Mouse (Mus musculus): ENCODE data around the gene Ccdc114. TPM values are rescaled to one million over a fixed set of nuclear protein-coding genes. Genes with fewer than 3 reads are reported as not detected.
"Not testable (repeated sequence)": the region's sequence is repeated elsewhere in the genome, so short reads cannot be mapped to it uniquely, and the experiment has no call there.

Ccdc114 gene
- polyA plus RNA-seq, 1 experiment from 2014 or later, result 6.3 TPM

DNA sequence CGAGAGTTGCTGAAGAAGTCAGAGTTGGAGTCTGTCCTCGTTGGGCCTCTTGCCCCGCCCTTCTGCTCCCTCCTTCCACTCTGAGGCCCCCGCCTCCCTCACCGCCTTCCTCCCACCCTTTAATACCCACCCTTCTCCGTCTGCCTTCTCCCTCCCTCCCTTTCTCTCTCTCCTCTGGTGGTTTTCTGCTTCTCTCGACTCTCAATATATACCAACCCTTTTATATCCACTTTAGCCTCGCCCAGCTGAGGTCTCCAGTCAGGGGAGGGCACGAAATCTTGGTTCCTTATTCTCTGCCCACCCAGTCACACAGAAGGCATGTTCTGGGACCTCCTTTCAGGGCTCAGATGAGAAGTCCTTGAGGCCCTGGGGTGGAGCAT, 2.6 kb upstream of the Ccdc114 start, which contains the start of gene Emp3:
Gene Emp3, minus strand, starts transcription at position 163 of the 380 bp plus-strand sequence.
- peaks cover 73% of the 10 kb centered on the region for H3K4me1 ChIP-seq
- peak within 1 kb of the TSS; percentile 91 for H3K27ac ChIP-seq
- H3K27me3 ChIP-seq (ENCODE audit: low read depth, poor library complexity, severe bottlenecking), result no peaks in the 10 kb centered on the region
- WGBS, result 45% methylated on average over 9 of the region's 9 CpGs
- DNase-seq (ENCODE audit: low spot score), result no peak
- no peaks in the 10 kb centered on the region for H3K9me3 ChIP-seq (replicated peaks)
- H3K36me3 ChIP-seq, result no peaks in the 10 kb centered on the region; the same call in 1 of the 2 replicates
- H3K4me3 ChIP-seq, result peak within 1 kb of the TSS; percentile 56

DNA sequence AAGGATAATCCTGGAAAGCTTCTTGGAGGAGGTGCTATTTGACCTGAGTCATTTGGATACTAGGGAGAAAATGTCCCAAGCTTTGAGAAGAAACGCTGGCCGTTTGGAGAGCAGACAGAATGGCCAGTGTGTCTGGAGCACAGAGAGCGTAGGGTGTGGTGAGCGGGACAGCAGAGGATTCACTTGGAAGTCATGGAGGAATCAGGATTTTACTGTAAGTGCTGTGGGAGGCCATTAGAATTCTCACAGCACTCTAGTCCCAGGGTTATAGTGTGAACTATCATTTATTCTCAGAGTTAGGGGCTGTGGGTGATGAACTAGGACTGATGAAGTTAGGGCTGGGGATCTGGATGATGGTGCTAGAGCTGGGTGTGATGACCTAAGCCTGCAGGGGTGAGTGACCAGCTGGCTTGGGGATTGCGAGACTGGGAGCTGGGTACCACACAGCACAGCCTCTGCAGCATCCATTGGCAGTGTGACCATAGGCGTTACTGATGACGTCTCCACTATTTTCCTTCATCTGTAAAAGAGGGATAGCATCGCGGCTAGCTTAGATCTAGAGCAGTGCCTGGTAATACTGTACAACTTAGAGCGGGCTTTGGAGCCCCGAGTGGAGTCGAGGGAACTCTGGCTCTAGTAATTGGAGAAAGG, 1.8 kb upstream of the Ccdc114 start:
- Histone ChIP-seq H3K4me1 (peaks cover 64% of the 10 kb centered on the region), H3K27me3 (ENCODE audit: low read depth, poor library complexity, severe bottlenecking) (peaks cover 4% of the 10 kb centered on the region), H3K27ac (peak overlapping the region; percentile 91), H3K4me3 (peak overlapping the region; percentile 56; the same call in 1 of the 2 replicates), H3K9me3 (replicated peaks) (no peaks in the 10 kb centered on the region), H3K36me3 (no peaks in the 10 kb centered on the region; the same call in 1 of the 2 replicates)
- DNase-seq (ENCODE audit: low spot score), result no peak
- WGBS, result 87% methylated on average over 12 of the region's 12 CpGs

DNA sequence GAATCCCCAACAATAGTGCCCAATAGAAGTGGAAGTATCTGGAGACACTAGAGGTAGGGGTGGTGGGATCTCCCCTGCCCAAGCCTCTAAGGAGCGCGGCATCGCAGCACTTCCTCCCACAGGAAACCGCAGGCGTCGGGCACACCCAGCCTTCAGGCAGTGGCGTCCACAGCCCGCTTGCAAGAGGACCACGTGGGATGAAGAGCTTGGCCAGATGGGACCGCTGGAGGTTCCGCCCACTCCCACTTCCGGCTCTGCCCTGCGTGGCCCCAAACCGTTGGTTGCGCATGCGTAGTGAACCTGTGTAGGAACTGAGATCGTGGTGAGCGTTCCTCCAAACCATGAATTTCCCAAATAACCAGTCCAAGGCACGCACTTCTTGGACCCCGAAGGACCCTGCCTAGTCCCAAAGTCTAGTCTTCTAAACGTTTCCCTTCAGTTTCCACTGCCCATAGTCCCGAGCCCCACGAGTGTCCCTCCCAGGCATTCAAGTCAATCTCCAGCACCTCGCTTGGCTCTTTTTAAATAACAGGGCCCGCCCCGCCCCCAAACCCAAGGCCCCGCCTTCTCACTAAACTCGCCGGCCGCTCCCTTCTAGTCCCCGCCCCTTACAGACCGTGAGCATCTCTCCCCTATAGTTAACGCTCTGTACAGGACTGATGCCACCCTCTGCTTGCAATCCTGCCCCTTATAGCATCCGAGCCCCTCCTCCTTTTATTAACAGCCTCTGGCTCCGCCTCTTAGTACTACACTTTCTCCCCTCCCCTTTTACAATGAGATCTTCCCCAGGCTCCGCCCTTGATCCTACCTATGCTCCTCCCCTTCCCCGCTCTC, 727 bp upstream of the Ccdc114 start:
- H3K4me1 ChIP-seq, result peaks cover 53% of the 10 kb centered on the region

DNA sequence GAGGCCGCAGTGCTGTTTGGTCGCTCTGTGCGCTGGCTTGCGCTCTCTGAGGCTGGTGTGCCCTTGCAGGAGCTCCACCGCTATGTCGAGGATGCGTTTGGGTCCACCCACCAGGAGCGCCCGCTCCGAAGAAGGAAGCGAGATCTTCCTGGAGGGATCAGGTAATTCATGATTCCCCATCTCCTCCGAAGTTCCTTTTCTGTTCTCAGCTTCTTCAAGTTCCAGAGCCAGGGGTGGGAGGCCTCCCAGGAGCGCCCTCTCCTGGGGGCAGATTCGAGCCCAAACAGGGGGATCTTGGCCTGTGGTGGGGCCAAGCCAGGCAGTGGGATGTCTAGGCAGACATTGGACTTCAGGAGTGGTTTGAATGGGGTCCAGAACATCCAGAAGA, 551 bp downstream of the Ccdc114 start:
- Histone ChIP-seq H3K27ac (peak overlapping the region; percentile 91), H3K4me1 (peaks cover 52% of the 10 kb centered on the region), H3K36me3 (no peaks in the 10 kb centered on the region), H3K9me3 (replicated peaks) (no peaks in the 10 kb centered on the region), H3K27me3 (ENCODE audit: low read depth, poor library complexity, severe bottlenecking) (peaks cover 27% of the 10 kb centered on the region), H3K4me3 (peak overlapping the region; percentile 56)
- DNase-seq (ENCODE audit: low spot score), result peak; percentile 52
- WGBS, result 8% methylated on average over 14 of the region's 14 CpGs

More for the DNA sequence above, 727 bp upstream of the Ccdc114 start:
- DNase-seq (ENCODE audit: low spot score), result peak; percentile 95
- under 1% methylated on average over 37 of the region's 37 CpGs for WGBS
- H3K36me3 ChIP-seq, result no peaks in the 10 kb centered on the region
- H3K4me3 ChIP-seq, result peak overlapping the region; percentile 56
- peak overlapping the region; percentile 91 for H3K27ac ChIP-seq
- H3K27me3 ChIP-seq (ENCODE audit: low read depth, poor library complexity, severe bottlenecking), result peaks cover 14% of the 10 kb centered on the region
- H3K9me3 ChIP-seq (replicated peaks), result no peaks in the 10 kb centered on the region

DNA sequence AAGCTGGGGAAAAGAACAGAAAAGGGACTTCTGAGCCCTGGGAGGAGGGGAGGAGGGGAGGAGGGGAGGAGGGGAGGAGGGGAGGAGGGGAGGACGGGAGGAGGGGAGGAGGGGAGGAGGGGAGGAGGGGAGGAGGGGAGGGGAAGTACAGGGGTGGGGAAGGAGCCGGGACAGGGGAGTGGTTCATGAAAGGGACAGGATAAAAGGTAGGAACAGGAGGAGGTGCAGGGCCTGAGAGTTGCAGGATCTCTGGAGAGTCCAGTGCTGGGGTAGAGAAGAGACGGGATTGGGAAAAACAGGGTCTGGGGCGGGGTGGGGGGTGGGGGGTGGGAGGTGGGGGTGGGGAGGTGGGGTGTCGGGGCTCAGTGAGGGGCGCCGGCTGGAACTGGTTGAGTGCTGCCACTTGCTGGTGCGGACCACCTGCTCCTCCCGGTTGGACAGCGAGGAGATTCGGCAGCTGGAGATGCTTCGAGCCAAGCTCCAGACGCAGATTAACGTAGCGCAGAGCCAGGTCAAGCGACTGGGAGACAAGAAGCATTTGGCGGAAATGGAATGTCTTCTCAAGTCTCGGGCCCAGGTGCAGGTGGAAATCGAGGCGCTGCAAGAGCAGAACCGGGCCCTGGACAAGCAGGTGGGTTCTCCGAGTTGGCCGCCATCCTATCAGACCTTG, 4.9 kb downstream of the Ccdc114 start:
- no peak for DNase-seq (ENCODE audit: low spot score)
- H3K9me3 ChIP-seq (replicated peaks), result no peaks in the 10 kb centered on the region
- peaks cover 14% of the 10 kb centered on the region for H3K4me1 ChIP-seq
- H3K36me3 ChIP-seq, result peaks cover 7% of the 10 kb centered on the region; the same call in 1 of the 2 replicates
- WGBS, result 15% methylated on average over 20 of the region's 23 CpGs
- peaks cover 32% of the 10 kb centered on the region for H3K27me3 ChIP-seq (ENCODE audit: low read depth, poor library complexity, severe bottlenecking)
- H3K27ac ChIP-seq, result no peak overlapping the region
- 0 out of 2 replicates have a peak overlapping the region, but pooled peaks have one; percentile 16 for H3K4me3 ChIP-seq

DNA sequence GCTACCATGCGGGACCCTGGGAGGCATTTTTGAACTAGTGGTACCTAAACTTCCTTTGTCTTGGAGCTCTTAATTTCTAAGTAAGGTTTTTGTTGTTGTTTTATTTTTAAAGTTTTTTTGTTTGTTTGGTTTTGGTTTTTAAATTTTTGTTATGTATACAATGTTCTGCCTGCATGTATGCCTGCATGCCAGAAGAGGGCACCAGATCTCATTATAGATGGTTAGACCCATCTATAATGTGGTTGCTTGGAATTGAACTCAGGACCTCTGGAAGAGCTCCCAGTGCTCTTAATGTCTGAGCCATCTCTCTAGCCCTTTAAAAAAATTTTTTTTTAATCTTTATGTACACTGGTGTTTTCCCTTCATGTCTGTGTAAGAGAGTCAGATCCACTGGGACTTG, 5.8 kb downstream of the Ccdc114 start:
- Histone ChIP-seq H3K4me3 (no peak overlapping the region), H3K4me1 (peaks cover 4% of the 10 kb centered on the region; the same call in 1 of the 2 replicates), H3K9me3 (replicated peaks) (no peaks in the 10 kb centered on the region), H3K27me3 (ENCODE audit: low read depth, poor library complexity, severe bottlenecking) (peaks cover 32% of the 10 kb centered on the region), H3K27ac (no peak overlapping the region), H3K36me3 (peaks cover 7% of the 10 kb centered on the region; the same call in 1 of the 2 replicates)
- DNase-seq (ENCODE audit: low spot score), result no peak
- 88% methylated on average over 1 of the region's 1 CpGs for WGBS

DNA sequence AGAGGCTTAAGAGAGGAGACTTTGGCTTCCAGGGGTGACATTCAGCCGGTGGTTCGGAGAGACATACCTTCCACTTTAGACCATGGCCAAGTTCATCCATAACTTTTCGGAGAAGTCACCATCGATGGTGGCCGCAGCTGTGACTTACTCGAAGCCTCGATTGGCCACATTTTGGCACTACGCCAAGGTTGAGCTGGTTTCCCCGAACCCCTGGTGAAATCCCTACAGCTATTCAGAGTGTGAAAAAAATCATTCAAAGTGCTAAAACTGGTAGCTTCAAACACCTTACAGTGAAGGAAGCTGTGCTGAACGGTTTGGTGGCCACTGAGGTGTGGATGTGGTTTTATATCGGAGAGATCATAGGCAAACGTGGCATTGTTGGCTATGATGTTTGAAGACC, 9.9 kb downstream of the Ccdc114 start:
- not testable (repeated sequence) for H3K9me3 ChIP-seq (replicated peaks); H3K4me1 ChIP-seq; H3K36me3 ChIP-seq; H3K27ac ChIP-seq; H3K4me3 ChIP-seq; DNase-seq (ENCODE audit: low spot score)
- peaks cover 11% of the 10 kb centered on the region for H3K27me3 ChIP-seq (ENCODE audit: low read depth, poor library complexity, severe bottlenecking)
- 96% methylated on average over 12 of the region's 12 CpGs for WGBS

DNA sequence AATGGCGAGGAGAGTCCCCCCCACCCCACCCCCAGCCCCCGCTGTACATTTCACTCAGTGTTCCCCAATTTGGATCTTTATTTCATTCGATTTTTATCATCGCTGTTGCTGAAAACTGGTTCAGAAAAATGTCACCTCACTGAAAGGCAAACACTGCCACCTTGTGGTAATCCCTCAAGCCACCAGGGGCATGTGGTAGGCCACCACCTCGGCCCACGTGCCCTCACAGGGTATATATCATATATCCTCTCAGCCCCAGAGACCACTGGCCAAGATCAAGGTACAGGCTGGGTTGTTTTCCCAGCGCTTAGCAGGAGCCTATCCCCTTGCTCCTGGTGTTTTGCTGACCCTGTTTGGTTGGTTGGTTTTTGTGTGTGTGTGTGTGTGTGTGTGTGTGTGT, 11.2 kb downstream of the Ccdc114 start:
- H3K9me3 ChIP-seq (replicated peaks), result no peaks in the 10 kb centered on the region
- 44% methylated on average over 7 of the region's 7 CpGs for WGBS
- peaks cover 7% of the 10 kb centered on the region; the same call in 1 of the 2 replicates for H3K36me3 ChIP-seq
- no peaks in the 10 kb centered on the region for H3K27me3 ChIP-seq (ENCODE audit: low read depth, poor library complexity, severe bottlenecking)
- no peak overlapping the region for H3K27ac ChIP-seq
- no peak overlapping the region for H3K4me3 ChIP-seq
- peak; percentile 77 for DNase-seq (ENCODE audit: low spot score)
- no peaks in the 10 kb centered on the region for H3K4me1 ChIP-seq

DNA sequence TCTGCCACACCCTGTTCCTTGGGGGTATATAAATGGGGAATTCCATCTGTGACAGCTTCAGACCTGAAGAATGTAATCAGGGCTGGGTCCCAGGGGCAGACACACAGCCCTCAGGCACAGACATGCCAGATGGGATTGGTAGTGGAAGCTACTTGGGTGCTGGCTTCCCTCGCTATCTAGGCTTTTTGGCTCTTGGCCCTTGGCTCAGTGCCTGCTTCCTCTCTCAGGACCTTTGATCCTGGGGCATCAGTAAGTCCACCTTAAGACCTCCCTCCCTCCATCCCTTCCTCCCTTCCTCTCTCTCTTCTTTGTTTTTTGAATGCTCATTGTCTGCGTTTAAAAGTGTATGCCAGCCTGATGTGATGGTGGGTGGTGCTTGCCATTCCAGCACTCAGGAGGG, 16.0 kb downstream of the Ccdc114 start:
- DNase-seq (ENCODE audit: low spot score), result no peak
- no peak overlapping the region for H3K4me3 ChIP-seq
- H3K4me1 ChIP-seq, result no peaks in the 10 kb centered on the region
- WGBS, result 71% methylated on average over 2 of the region's 2 CpGs
- no peaks in the 10 kb centered on the region for H3K9me3 ChIP-seq (replicated peaks)
- H3K27ac ChIP-seq, result no peak overlapping the region
- no peaks in the 10 kb centered on the region for H3K36me3 ChIP-seq
- no peaks in the 10 kb centered on the region for H3K27me3 ChIP-seq (ENCODE audit: low read depth, poor library complexity, severe bottlenecking)

DNA sequence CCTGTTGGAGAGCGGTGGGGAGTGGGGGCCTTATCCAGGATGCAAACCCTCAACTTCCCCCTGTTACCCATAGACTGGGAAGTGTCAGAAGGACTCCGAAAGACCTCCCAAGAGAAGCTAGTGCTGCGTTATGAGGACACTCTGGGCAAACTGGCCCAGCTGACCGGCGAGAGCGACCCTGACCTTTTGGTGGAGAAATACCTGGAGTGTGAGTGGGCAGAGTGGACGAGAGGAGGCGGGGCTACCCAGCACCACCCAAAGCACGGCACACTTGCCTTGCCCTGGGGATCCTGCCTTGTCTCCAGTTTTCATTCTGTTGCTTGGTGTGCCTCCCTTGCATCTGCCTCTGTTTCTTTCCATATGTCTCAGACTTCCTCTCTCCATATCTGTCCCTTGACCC, 18.1 kb downstream of the Ccdc114 start:
- Histone ChIP-seq H3K36me3 (no peaks in the 10 kb centered on the region), H3K4me3 (no peak overlapping the region), H3K27me3 (ENCODE audit: low read depth, poor library complexity, severe bottlenecking) (no peaks in the 10 kb centered on the region), H3K4me1 (no peaks in the 10 kb centered on the region), H3K27ac (no peak overlapping the region), H3K9me3 (replicated peaks) (no peaks in the 10 kb centered on the region)
- DNase-seq (ENCODE audit: low spot score), result no peak
- WGBS, result 88% methylated on average over 9 of the region's 9 CpGs

DNA sequence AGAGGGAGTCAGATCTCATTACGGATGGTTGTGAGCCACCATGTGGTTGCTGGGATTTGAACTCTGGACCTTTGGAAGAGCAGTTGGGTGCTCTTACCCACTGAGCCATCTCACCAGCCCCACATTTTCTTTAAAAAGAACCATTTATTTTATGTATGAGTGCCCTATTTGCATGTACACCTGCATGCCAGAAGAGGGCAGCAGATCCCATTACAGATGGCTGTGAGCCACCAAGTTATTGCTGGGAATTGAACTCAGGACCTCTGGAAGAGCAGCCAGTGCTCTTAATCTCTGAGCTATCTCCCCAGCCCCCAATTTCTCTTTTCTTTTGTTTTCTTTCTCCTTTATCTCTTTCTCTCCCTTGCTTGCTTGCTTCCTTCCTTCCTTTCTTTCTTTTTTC, 19.4 kb downstream of the Ccdc114 start:
- DNase-seq (ENCODE audit: low spot score); H3K4me3 ChIP-seq; H3K27me3 ChIP-seq (ENCODE audit: low read depth, poor library complexity, severe bottlenecking); H3K36me3 ChIP-seq; H3K4me1 ChIP-seq; H3K27ac ChIP-seq; H3K9me3 ChIP-seq (replicated peaks): not testable (repeated sequence)
- WGBS, result 63% methylated on average over 1 of the region's 1 CpGs

DNA sequence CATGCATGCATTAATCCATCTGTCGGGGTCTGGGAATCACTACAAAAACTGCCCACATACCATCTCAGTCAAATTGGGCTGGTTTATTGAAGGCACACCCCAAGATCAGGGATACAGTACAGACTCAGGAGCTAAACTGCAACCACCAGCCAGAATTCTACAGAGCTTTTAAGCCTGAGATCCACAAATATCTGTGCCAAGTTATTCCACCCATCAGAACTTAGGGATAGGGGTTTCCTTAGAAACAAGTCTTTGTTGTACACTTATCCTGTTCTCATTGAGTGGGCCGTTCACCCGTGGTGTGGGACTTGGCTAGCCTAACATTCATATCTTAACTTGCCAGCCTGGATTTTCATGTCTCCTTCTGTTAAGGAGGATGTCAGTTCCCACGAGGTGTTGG, 25.2 kb downstream of the Ccdc114 start:
- no peaks in the 10 kb centered on the region for H3K27me3 ChIP-seq (ENCODE audit: low read depth, poor library complexity, severe bottlenecking)
- no peak for DNase-seq (ENCODE audit: low spot score)
- 90% methylated on average over 4 of the region's 4 CpGs for WGBS

DNA sequence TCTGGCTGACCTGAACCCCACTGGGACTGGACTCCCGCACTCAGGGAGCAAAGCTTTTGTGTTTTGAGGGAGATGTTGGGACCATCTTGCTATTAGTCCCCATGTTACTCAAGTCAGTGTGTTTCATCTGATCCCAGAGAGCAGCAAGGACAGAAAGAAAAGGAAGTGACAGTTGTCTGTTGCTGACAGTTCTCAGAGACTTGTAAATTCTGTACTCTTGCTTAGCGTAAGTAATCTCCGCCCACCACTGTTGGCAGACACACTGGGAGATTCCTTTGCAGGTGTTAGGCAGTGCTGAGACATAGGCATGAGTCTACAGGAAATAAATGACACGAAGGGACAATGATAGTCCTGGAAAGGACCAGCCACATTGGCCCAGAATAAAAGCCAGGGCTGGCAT, 32.7 kb downstream of the Ccdc114 start:
- Histone ChIP-seq H3K27me3 (ENCODE audit: low read depth, poor library complexity, severe bottlenecking) (no peaks in the 10 kb centered on the region), H3K4me1 (no peaks in the 10 kb centered on the region), H3K36me3 (no peaks in the 10 kb centered on the region), H3K4me3 (no peak overlapping the region), H3K9me3 (replicated peaks) (no peaks in the 10 kb centered on the region), H3K27ac (no peak overlapping the region)
- no peak for DNase-seq (ENCODE audit: low spot score)
- 71% methylated on average over 4 of the region's 4 CpGs for WGBS

More for the DNA sequence above, 25.2 kb downstream of the Ccdc114 start:
- Histone ChIP-seq H3K36me3 (0 out of 2 replicates have a peak, but pooled peaks cover 3% of the 10 kb centered on the region), H3K4me1 (no peaks in the 10 kb centered on the region), H3K9me3 (replicated peaks) (no peaks in the 10 kb centered on the region), H3K4me3 (no peak overlapping the region), H3K27ac (no peak overlapping the region)

All from limb, embryonic 10.5 days (tissue).